Mouse (Mus musculus) layer of hippocampus, adult 9-11 months (tissue): ENCODE data around the gene Rab11fip3.
A peak's percentile ranks its signal among the peaks of the same experiment; 100 is the strongest.
"Not testable (repeated sequence)": the region's sequence is repeated elsewhere in the genome, so short reads cannot be mapped to it uniquely, and the experiment has no call there.

Experiments
- DNase-seq: peaks from one replicate; pipeline ENCODE4 v3.0.0; 2022

Rab11fip3 gene

GRCm38 (mm10) chr17:26068831-26069739, at the start of gene Rab11fip3:
Gene Rab11fip3 (minus strand): TSS chr17:26069555.
- DNase-seq: peak; percentile 79

- DNase-seq: no peak
Measured at GRCm38 (mm10) chr17:26116503-26117258, 47.3 kb upstream of the Rab11fip3 start.

GRCm38 (mm10) chr17:26115956-26116487, 46.7 kb upstream of the Rab11fip3 start:
- no peak for DNase-seq

GRCm38 (mm10) chr17:26115205-26115898, 46.0 kb upstream of the Rab11fip3 start:
- DNase-seq: no peak

GRCm38 (mm10) chr17:26114461-26114860, 45.1 kb upstream of the Rab11fip3 start:
- not testable (repeated sequence) for DNase-seq

- DNase-seq: no peak
Measured at GRCm38 (mm10) chr17:26114061-26114460, 44.7 kb upstream of the Rab11fip3 start.

- DNase-seq: peak; percentile 47
Measured at GRCm38 (mm10) chr17:26113181-26113948, 44.0 kb upstream of the Rab11fip3 start, which contains the start of gene Tmem8. Gene Tmem8 (plus strand): TSS chr17:26113299.

GRCm38 (mm10) chr17:26112751-26113150, 43.4 kb upstream of the Rab11fip3 start:
- no peak for DNase-seq

GRCm38 (mm10) chr17:26111722-26112121, 42.4 kb upstream of the Rab11fip3 start:
- DNase-seq: no peak

- DNase-seq: no peak
Measured at GRCm38 (mm10) chr17:26111024-26111423, 41.7 kb upstream of the Rab11fip3 start.

GRCm38 (mm10) chr17:26110156-26110555, 40.8 kb upstream of the Rab11fip3 start:
- DNase-seq: no peak

GRCm38 (mm10) chr17:26105619-26106018, 36.3 kb upstream of the Rab11fip3 start:
- DNase-seq: no peak

GRCm38 (mm10) chr17:26101478-26101877, 32.1 kb upstream of the Rab11fip3 start:
- no peak for DNase-seq

- no peak for DNase-seq
Measured at GRCm38 (mm10) chr17:26100166-26100565, 30.8 kb upstream of the Rab11fip3 start.

- not testable (repeated sequence) for DNase-seq
Measured at GRCm38 (mm10) chr17:26099316-26099715, 30.0 kb upstream of the Rab11fip3 start.

- DNase-seq: no peak
Measured at GRCm38 (mm10) chr17:26098461-26098860, 29.1 kb upstream of the Rab11fip3 start.

GRCm38 (mm10) chr17:26095121-26095740, 25.9 kb upstream of the Rab11fip3 start, which contains the start of gene Nme4:
Gene Nme4 (minus strand): TSS chr17:26095602.
- DNase-seq: peak; percentile 59

GRCm38 (mm10) chr17:26094531-26095110, 25.3 kb upstream of the Rab11fip3 start:
- DNase-seq: no peak

- DNase-seq: peak; percentile 91
Measured at GRCm38 (mm10) chr17:26089905-26090632, 20.7 kb upstream of the Rab11fip3 start, which contains the start of gene Decr2. Gene Decr2 (minus strand): TSS chr17:26090337.

- DNase-seq: no peak
Measured at GRCm38 (mm10) chr17:26087059-26087564, 17.8 kb upstream of the Rab11fip3 start.
